ENCODE assay signal across 14 mouse cellular contexts in genomic region chr17:73087045-73087910, GRCm38 (mm10). TPM values are rescaled to one million over a fixed set of nuclear protein-coding genes. Genes with fewer than 3 reads are reported as not detected.
A peak's percentile ranks its signal among the peaks of the same experiment; 100 is the strongest.
DNase-seq lines count a peak whose midpoint lies in the region; ATAC-seq and TF ChIP-seq lines count a peak whose summit lies in the region.
"Had no signal": no experiment of that assay in that cellular context is flagged by ENCODE, and none has a peak within 500 bp of the region (broad histone marks: within the 10 kb centered on the region; RNA-seq: fewer than 3 reads in every experiment).

No protein-coding gene starts in this region.

- peaks cover 8% of the 10 kb centered on the region for H3K4me1 ChIP-seq in spleen, adult 2 months (ENCODE audit: control insufficient read depth, insufficient read depth, insufficient read length)
- no peaks in the 10 kb centered on the region; the same call in 1 of the 2 replicates for H3K4me1 ChIP-seq in intestine, postnatal 0 days (replicated peaks; ENCODE audit: control insufficient read depth, insufficient read depth, low read length)
- H3K4me1 ChIP-seq: limb, embryonic 10.5 days; neural tube, embryonic 15.5 days had no signal

- TF ChIP-seq POLR2A in spleen, adult 2 months (IDR thresholded peaks at IDR 0.05; ENCODE audit: low read depth, low read length) = no peak

- peak; percentile 46 for DNase-seq in heart, adult 11 months
- no peak for DNase-seq in heart, postnatal 36 days
- DNase-seq in spleen, adult 2 months (ENCODE audit: low read depth in 1 of 2, low spot score in 2 of 2) = peak; percentile 15 to 30
- no peak for DNase-seq in spleen, adult 18-20 months
- DNase-seq in thymus, postnatal 36 days = peak; percentile 48 to 74
- DNase-seq in yolk sac, embryonic 10.5 days (ENCODE audit: low spot score) = no peak
- no peak for DNase-seq in right cerebral cortex, postnatal 14 days
- DNase-seq: cerebellum, adult 8-10 months; gastrocnemius, postnatal 10 days; lung, postnatal 4 days had no signal

- no peak for TF ChIP-seq CTCF in spleen, adult 2 months (IDR thresholded peaks at IDR 0.05; ENCODE audit: extremely low read depth, insufficient read depth, insufficient read length, insufficient replicate concordance)
- no peak for TF ChIP-seq CTCF in intestine, postnatal 0 days (IDR thresholded peaks at IDR 0.05; ENCODE audit: low read depth)

- H3K4me3 ChIP-seq in spleen, adult 2 months (ENCODE audit: extremely low read depth, insufficient read depth, insufficient read length) = no peak overlapping the region
- no peak overlapping the region for H3K4me3 ChIP-seq in intestine, postnatal 0 days (ENCODE audit: low read depth, low read length)
- H3K4me3 ChIP-seq: kidney, embryonic 15.5 days; limb, embryonic 10.5 days; neural tube, embryonic 15.5 days had no signal

- ATAC-seq in intestine, postnatal 0 days = peak; percentile 96

- WGBS in spleen, adult 2 months = 31% methylated on average over 13 of the region's 13 CpGs
- 24% methylated on average over 13 of the region's 13 CpGs for WGBS in intestine, postnatal 0 days

- H3K9ac ChIP-seq in intestine, postnatal 0 days (ENCODE audit: low read depth, low read length) = no peak overlapping the region
- H3K9ac ChIP-seq: kidney, embryonic 15.5 days; neural tube, embryonic 15.5 days had no signal

- H3K36me3 ChIP-seq in spleen, adult 2 months (ENCODE audit: control insufficient read depth, insufficient read depth, low read length) = no peaks in the 10 kb centered on the region
- no peaks in the 10 kb centered on the region for H3K36me3 ChIP-seq in intestine, postnatal 0 days (ENCODE audit: control insufficient read depth, insufficient read depth)
- H3K36me3 ChIP-seq: kidney, embryonic 15.5 days; limb, embryonic 10.5 days; neural tube, embryonic 15.5 days had no signal

- intact Hi-C loops in heart, postnatal 36 days (cut with DNase I) = loop anchor here (5.0 kb wide), 2 partner anchors 170 to 230 kb away; partner anchors contain the start of gene Lbh

- peak overlapping the region; percentile 17; the same call in 1 of the 2 replicates for H3K4me2 ChIP-seq in intestine, postnatal 0 days (replicated peaks; ENCODE audit: low read depth)
- H3K4me2 ChIP-seq: kidney, embryonic 15.5 days; neural tube, embryonic 15.5 days had no signal

- H3K9me3 ChIP-seq in intestine, postnatal 0 days (ENCODE audit: control insufficient read depth) = no peaks in the 10 kb centered on the region
- H3K9me3 ChIP-seq: kidney, embryonic 15.5 days; limb, embryonic 10.5 days; neural tube, embryonic 15.5 days had no signal

- H3K27me3 ChIP-seq in spleen, adult 2 months (ENCODE audit: control insufficient read depth, insufficient read depth, low read length) = no peaks in the 10 kb centered on the region
- H3K27me3 ChIP-seq in intestine, postnatal 0 days (replicated peaks; ENCODE audit: control insufficient read depth, insufficient read depth, low read length) = no peaks in the 10 kb centered on the region
- H3K27me3 ChIP-seq: kidney, embryonic 15.5 days; neural tube, embryonic 15.5 days had no signal

- H3K27ac ChIP-seq in spleen, adult 2 months (ENCODE audit: insufficient read depth, low read length) = no peak overlapping the region; the same call in 1 of the 2 replicates
- peak overlapping the region; percentile 83 for H3K27ac ChIP-seq in intestine, postnatal 0 days (ENCODE audit: low read depth, low read length)
- H3K27ac ChIP-seq: kidney, embryonic 15.5 days; limb, embryonic 10.5 days; neural tube, embryonic 15.5 days had no signal

RNA-seq across cellular contexts. Expression of gene Lclat1, which starts 20.5 kb away (rescaled TPM):
- total RNA-seq in heart, postnatal 36 days (2021) = 100 to 1,000 TPM in 1 of 2 experiments, 10 to 100 TPM in 1; 91.4 to 117 TPM
- polyA plus RNA-seq in spleen, adult 2 months (2012; rRNA removed) = 3.0 and 6.8 TPM in 2 replicates
- polyA plus RNA-seq in intestine, postnatal 0 days (2015; fragmentation: Nextera tagmentation; extraction: Ambion mirVana) = 21.0 and 24.3 TPM in 2 replicates

Comparison
In these comparisons a context has a peak if more than half of its experiments do, and no peak if none do; other contexts are left out.
1. DNase-seq: peak in heart, adult 11 months (single experiment), spleen, adult 2 months (2 of 2) and thymus, postnatal 36 days (2 of 2); none in heart, postnatal 36 days (0 of 2), spleen, adult 18-20 months (0 of 2), yolk sac, embryonic 10.5 days (single experiment) and right cerebral cortex, postnatal 14 days (single experiment).